Mouse (Mus musculus): ENCODE data around the gene Coro2b.

DNA sequence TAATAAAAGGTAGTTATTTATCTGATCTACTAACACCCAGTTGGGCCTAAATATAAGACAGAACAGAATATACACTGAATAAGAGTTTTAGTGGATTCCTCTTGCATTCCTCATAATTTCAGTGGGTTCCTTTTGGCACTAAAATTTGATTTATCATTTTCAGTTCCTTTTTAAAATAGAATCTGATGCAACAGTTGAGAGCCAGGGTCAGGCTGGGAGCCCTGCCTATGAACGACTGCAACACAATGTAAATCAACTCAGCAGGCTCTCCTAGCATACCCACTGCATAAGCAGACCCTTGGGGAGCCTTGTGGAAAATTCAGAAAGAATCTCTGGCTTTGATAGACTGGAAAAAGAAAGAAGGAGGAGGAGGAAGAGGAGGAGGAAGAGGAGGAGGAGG lies 40.7 kb upstream of the Coro2b start:
- TF ChIP-seq CTCF (IDR thresholded peaks at IDR 0.05; ENCODE audit: control insufficient read depth, insufficient read depth, low read length) (no peak), POLR2A (IDR thresholded peaks at IDR 0.05; ENCODE audit: borderline replicate concordance, control insufficient read depth, low read depth, low read length) (no peak)
